Mouse (Mus musculus): Measurements from ENCODE around the gene Il5.

Il5 gene

GRCm38 (mm10) chr11:53769760-53770124, 49.1 kb downstream of the Il5 start, which contains the start of gene Irf1:
Gene Irf1 (plus strand): TSS chr11:53770014.
- CTCF ChIA-PET = interaction anchor here (0.9 kb wide), 1 partner anchor 35 kb away, joined by 3 read pairs; no protein-coding TSS in a partner anchor

GRCm38 (mm10) chr11:53770125-53770791, 49.7 kb downstream of the Il5 start:
- CTCF ChIA-PET = no interaction called here

DNA sequence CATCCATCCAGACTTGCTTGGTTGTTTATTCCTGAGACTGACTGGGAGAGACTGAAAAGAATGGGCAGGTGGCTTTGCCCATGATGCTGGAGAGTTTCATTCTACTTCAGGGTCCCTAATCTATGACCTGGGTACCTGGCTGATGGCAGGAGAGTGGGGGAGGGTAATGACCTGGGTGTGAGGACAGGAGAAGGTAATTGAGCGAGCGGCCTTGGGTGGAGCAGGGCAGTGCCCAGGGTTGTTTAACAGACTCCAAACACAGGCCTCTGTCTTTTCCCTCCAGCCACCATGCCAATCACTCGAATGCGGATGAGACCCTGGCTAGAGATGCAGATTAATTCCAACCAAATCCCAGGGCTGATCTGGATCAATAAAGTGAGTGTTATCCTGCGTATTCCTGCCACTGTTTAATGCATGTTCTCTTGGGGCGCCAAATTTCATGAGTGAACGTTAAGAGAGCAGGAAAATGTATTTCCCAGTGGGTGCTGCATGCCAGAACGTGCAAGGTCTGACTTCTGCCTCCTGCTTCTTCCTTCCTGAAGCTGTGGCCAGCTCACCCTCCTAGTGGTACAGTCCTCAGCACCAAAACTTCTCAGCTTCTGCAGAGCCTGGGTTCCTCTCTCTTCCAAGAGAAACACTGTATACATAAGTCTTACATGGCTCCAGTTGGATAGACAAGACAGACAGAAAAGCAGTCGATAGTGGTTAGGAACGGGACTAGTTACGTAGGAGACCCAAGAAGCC, 50.6 kb downstream of the Il5 start:
- CTCF ChIA-PET = no interaction called here

- CTCF ChIA-PET = interaction anchor here (0.7 kb wide), 2 partner anchors 14 to 913 kb away, joined by 3 to 10 read pairs; no protein-coding TSS in a partner anchor
Measured at GRCm38 (mm10) chr11:53772536-53772935, 51.9 kb downstream of the Il5 start.

- CTCF ChIA-PET = interaction anchor here (0.7 kb wide), 1 partner anchor 913 kb away, joined by 3 read pairs; no protein-coding TSS in a partner anchor
Measured at GRCm38 (mm10) chr11:53773087-53773486, 52.5 kb downstream of the Il5 start, which contains the start of gene Gm17334. Gene Gm17334 (minus strand): TSS chr11:53773187.

DNA sequence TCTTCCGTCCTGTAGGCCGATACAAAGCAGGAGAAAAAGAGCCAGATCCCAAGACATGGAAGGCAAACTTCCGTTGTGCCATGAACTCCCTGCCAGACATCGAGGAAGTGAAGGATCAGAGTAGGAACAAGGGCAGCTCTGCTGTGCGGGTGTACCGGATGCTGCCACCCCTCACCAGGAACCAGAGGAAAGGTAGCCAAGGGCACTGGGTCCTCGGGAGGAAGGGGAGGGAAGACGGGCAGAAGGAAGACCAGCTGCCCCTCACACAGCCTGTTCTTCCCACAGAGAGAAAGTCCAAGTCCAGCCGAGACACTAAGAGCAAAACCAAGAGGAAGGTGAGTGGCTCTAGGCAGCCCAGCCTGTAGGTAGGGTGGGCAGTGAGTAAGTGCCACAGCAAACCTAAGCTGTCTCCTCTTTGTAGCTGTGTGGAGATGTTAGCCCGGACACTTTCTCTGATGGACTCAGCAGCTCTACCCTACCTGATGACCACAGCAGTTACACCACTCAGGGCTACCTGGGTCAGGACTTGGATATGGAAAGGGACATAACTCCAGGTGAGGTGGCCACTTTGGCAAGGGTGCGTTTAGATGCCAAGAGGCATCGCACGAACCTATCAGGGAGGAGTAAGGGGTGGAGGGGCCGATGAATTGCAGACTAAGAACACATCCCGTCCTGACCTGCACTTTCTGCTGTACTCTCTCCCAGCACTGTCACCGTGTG, 53.2 kb downstream of the Il5 start:
- CTCF ChIA-PET = no interaction called here

Data from spleen, embryonic (tissue).